Comparison of ENCODE assay signal across 8 mouse cellular contexts in genomic region chr11:99148896-99149703, GRCm38 (mm10). TPM values are rescaled to one million over a fixed set of nuclear protein-coding genes. Genes with fewer than 3 reads are reported as not detected.
DNase-seq lines count a peak whose midpoint lies in the region; ATAC-seq and TF ChIP-seq lines count a peak whose summit lies in the region.

No protein-coding gene starts in this region.

- peak; percentile 41 for ATAC-seq in heart, embryonic 15.5 days (replicated peaks; ENCODE audit: insufficient number of reproducible peaks, insufficient read depth, low FRiP score, low read depth)
- ATAC-seq in midbrain, embryonic 13.5 days: peak; percentile 51; the same call in 1 of the 2 replicates

- TF ChIP-seq POLR2A in brain, embryonic 14.5 days (IDR thresholded peaks at IDR 0.05; ENCODE audit: borderline replicate concordance, extremely low read depth, insufficient read depth, insufficient read length, poor library complexity, severe bottlenecking): no peak

- H3K9ac ChIP-seq in heart, embryonic 15.5 days: 0 out of 2 replicates have a peak overlapping the region, but pooled peaks have one; percentile 21
- H3K9ac ChIP-seq in midbrain, embryonic 13.5 days (replicated peaks): peak overlapping the region; percentile 32; the same call in 1 of the 2 replicates

- H3K4me1 ChIP-seq in heart, embryonic 15.5 days (replicated peaks): peaks cover 48% of the 10 kb centered on the region
- peaks cover 31% of the 10 kb centered on the region for H3K4me1 ChIP-seq in midbrain, embryonic 13.5 days (replicated peaks)

- DNase-seq in kidney, postnatal 10 days: peak; percentile 48
- no peak for DNase-seq in kidney, adult 8-10 months
- DNase-seq in brain, embryonic 14.5 days (ENCODE audit: low read depth): peak; percentile 58
- no peak for DNase-seq in adipocyte (ENCODE audit: low spot score)
- DNase-seq in cerebellum, adult 8-10 months: no peak
- no peak for DNase-seq in frontal cortex, postnatal 14 days (ENCODE audit: low spot score in 2 of 2)

- 14% methylated on average over 16 of the region's 16 CpGs for WGBS in heart, embryonic 15.5 days
- 29% methylated on average over 16 of the region's 16 CpGs for WGBS in midbrain, embryonic 13.5 days

- no peak overlapping the region for H3K4me3 ChIP-seq in heart, embryonic 15.5 days
- no peak overlapping the region for H3K4me3 ChIP-seq in midbrain, embryonic 13.5 days (replicated peaks)

- peak overlapping the region; percentile 43 for H3K4me2 ChIP-seq in heart, embryonic 15.5 days
- H3K4me2 ChIP-seq in midbrain, embryonic 13.5 days (replicated peaks): no peak overlapping the region

- H3K27me3 ChIP-seq in heart, embryonic 15.5 days: peaks cover 21% of the 10 kb centered on the region
- H3K27me3 ChIP-seq in midbrain, embryonic 13.5 days: no peaks in the 10 kb centered on the region; the same call in 1 of the 2 replicates

- H3K36me3 ChIP-seq in heart, embryonic 15.5 days: no peaks in the 10 kb centered on the region
- no peaks in the 10 kb centered on the region for H3K36me3 ChIP-seq in midbrain, embryonic 13.5 days

- no peak for TF ChIP-seq CTCF in brain, embryonic 14.5 days (IDR thresholded peaks at IDR 0.05; ENCODE audit: borderline replicate concordance, extremely low read depth, insufficient read depth, insufficient read length)

- peak overlapping the region; percentile 77 for H3K27ac ChIP-seq in heart, embryonic 15.5 days
- H3K27ac ChIP-seq in midbrain, embryonic 13.5 days: no peak overlapping the region

- H3K9me3 ChIP-seq in heart, embryonic 15.5 days (replicated peaks): no peaks in the 10 kb centered on the region
- H3K9me3 ChIP-seq in midbrain, embryonic 13.5 days: no peaks in the 10 kb centered on the region

RNA-seq across cellular contexts. Expression of gene Ccr7, which starts 5.8 kb away (rescaled TPM):
- 0.07 TPM in 1 of 2 replicates, not detected in the other for polyA plus RNA-seq in brain, embryonic 14.5 days (2012; rRNA removed)
- 0.34 and 0.67 TPM in 2 replicates for polyA plus RNA-seq in heart, embryonic 15.5 days (2015; fragmentation: Nextera tagmentation; extraction: Ambion mirVana)
- polyA plus RNA-seq in midbrain, embryonic 13.5 days (2015; fragmentation: Nextera tagmentation; extraction: Ambion mirVana): not detected in 2 replicates

RNA-seq across cellular contexts. Expression of gene Tns4, which starts 60.0 kb away (rescaled TPM):
- polyA plus RNA-seq in brain, embryonic 14.5 days (2012; rRNA removed): 0.08 and 0.16 TPM in 2 replicates
- polyA plus RNA-seq in heart, embryonic 15.5 days (2015; fragmentation: Nextera tagmentation; extraction: Ambion mirVana): 0.08 and 0.27 TPM in 2 replicates
- polyA plus RNA-seq in midbrain, embryonic 13.5 days (2015; fragmentation: Nextera tagmentation; extraction: Ambion mirVana): 0.10 and 0.16 TPM in 2 replicates

Comparison
In these comparisons a context has a peak if more than half of its experiments do, and no peak if none do; other contexts are left out.
1. DNase-seq: peak in kidney, postnatal 10 days (single experiment) and brain, embryonic 14.5 days (single experiment); none in kidney, adult 8-10 months (0 of 2), adipocyte (single experiment), cerebellum, adult 8-10 months (single experiment) and frontal cortex, postnatal 14 days (0 of 2).